8 mouse cellular contexts compared by ENCODE assay signal in the genomic region with DNA sequence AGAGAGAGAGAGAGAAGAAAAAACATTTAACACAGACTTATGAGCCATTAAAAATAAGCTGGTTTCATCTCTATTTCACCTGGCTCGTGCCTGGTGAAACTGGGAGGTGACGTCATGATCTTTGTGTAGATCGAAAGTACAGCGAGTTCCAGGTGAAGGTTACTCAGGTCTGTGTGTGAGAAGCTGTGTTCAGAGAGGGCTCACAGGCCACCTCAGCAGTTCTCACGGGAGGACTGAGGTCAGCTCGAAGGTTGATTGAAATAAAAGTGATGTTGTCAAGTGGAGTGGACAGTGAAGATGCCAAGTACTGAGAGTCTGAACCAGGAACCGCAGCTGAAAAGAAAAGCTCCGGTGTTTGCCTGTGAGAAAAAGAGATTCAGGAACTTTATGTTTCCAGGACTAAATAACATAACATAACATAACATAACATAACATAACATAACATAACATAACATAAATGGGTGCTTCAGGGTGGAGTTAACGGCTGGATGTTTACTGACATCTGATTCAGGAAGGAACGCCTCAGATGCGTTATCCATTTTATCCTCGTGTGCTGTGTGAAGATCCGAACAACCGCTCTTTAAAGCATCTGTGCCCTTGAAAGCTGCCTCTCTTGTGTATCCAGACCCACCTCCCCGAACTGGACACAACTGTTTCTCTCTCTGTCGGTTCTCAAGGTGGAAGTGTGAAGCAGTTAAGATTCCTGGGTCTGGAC. TPM values are rescaled to one million over a fixed set of nuclear protein-coding genes. Genes with fewer than 3 reads are reported as not detected.
DNase-seq lines count a peak whose midpoint lies in the region; ATAC-seq lines count a peak whose summit lies in the region.

No protein-coding gene starts in this region.

- peak overlapping the region; percentile 27; the same call in 1 of the 2 replicates for H3K4me2 ChIP-seq in limb, embryonic 11.5 days (ENCODE audit: low read depth, severe bottlenecking)

- H3K4me1 ChIP-seq in forebrain, embryonic 10.5 days, result peaks cover 28% of the 10 kb centered on the region
- H3K4me1 ChIP-seq in limb, embryonic 11.5 days (ENCODE audit: control insufficient read depth, insufficient read depth, low read length), result no peaks in the 10 kb centered on the region

- peaks cover 39% of the 10 kb centered on the region for H3K27me3 ChIP-seq in forebrain, embryonic 10.5 days (ENCODE audit: poor library complexity, severe bottlenecking)
- no peaks in the 10 kb centered on the region for H3K27me3 ChIP-seq in limb, embryonic 11.5 days (ENCODE audit: control insufficient read depth, insufficient read depth, low read length)
- no peaks in the 10 kb centered on the region for H3K27me3 ChIP-seq in splenic B cell, adult 2 months (ENCODE audit: control insufficient read depth, insufficient read depth, low read length, poor library complexity, severe bottlenecking)

- H3K9me3 ChIP-seq in forebrain, embryonic 10.5 days, result no peaks in the 10 kb centered on the region
- no peaks in the 10 kb centered on the region for H3K9me3 ChIP-seq in limb, embryonic 11.5 days (ENCODE audit: control insufficient read depth, low read length)

- no peak for ATAC-seq in limb, embryonic 11.5 days (ENCODE audit: insufficient number of reproducible peaks, low FRiP score, low TSS enrichment, low read depth)

- H3K36me3 ChIP-seq in forebrain, embryonic 10.5 days (replicated peaks), result no peaks in the 10 kb centered on the region
- no peaks in the 10 kb centered on the region for H3K36me3 ChIP-seq in limb, embryonic 11.5 days (ENCODE audit: control insufficient read depth, insufficient read depth, low read length)
- no peaks in the 10 kb centered on the region for H3K36me3 ChIP-seq in splenic B cell, adult 2 months (ENCODE audit: control insufficient read depth, insufficient read depth, low read length, poor library complexity, severe bottlenecking)

- no peak overlapping the region for H3K9ac ChIP-seq in limb, embryonic 11.5 days (ENCODE audit: low read length)

- DNase-seq in spleen, adult 12 weeks (ENCODE audit: low spot score), result peak; percentile 20
- DNase-seq in spleen, postnatal 10 days (ENCODE audit: low spot score in 2 of 2), result no peak
- DNase-seq in forebrain, embryonic 10.5 days (ENCODE audit: extremely low spot score, low spot score), result no peak
- DNase-seq in limb, embryonic 11.5 days (ENCODE audit: low spot score), result no peak
- peak; percentile 26 for DNase-seq in splenic B cell, adult 2 months (ENCODE audit: low read depth, low spot score)
- no peak for DNase-seq in right cerebral cortex, adult 18-20 months
- no peak for DNase-seq in adrenal gland, postnatal 10 days
- DNase-seq in frontal cortex, adult 2 months (ENCODE audit: extremely low spot score in 1 of 2, low spot score in 1 of 2), result no peak

- H3K27ac ChIP-seq in forebrain, embryonic 10.5 days, result peak overlapping the region; percentile 80
- no peak overlapping the region for H3K27ac ChIP-seq in limb, embryonic 11.5 days (replicated peaks; ENCODE audit: low read depth, low read length)

- peak overlapping the region; percentile 44 for H3K4me3 ChIP-seq in forebrain, embryonic 10.5 days
- peak overlapping the region; percentile 20; the same call in 1 of the 2 replicates for H3K4me3 ChIP-seq in limb, embryonic 11.5 days (ENCODE audit: low read depth, low read length)

- WGBS in forebrain, embryonic 10.5 days, result 77% methylated on average over 16 of the region's 16 CpGs
- WGBS in limb, embryonic 11.5 days, result 69% methylated on average over 16 of the region's 16 CpGs

RNA-seq across cellular contexts. Expression of a gene that starts 41.7 kb away (rescaled TPM):
- polyA plus RNA-seq in forebrain, embryonic 10.5 days (2016; fragmentation: Nextera tagmentation; extraction: Ambion mirVana), result 0.31 and 0.37 TPM in 2 replicates
- polyA plus RNA-seq in limb, embryonic 11.5 days (2014; fragmentation: Nextera tagmentation; extraction: Ambion mirVana), result 2.5 and 2.9 TPM in 2 replicates
- 1 to 10 TPM; 5.3 to 7.0 TPM for total RNA-seq in adrenal gland, postnatal 10 days (2021)
- 2.1 and 2.6 TPM in 2 replicates for polyA plus RNA-seq in frontal cortex, adult 2 months (2012; rRNA removed)

Comparison
In these comparisons a context has a peak if more than half of its experiments do, and no peak if none do; other contexts are left out.
1. DNase-seq: peak in spleen, adult 12 weeks (single experiment) and splenic B cell, adult 2 months (single experiment); none in spleen, postnatal 10 days (0 of 2), forebrain, embryonic 10.5 days (single experiment), limb, embryonic 11.5 days (single experiment), right cerebral cortex, adult 18-20 months (single experiment), adrenal gland, postnatal 10 days (single experiment) and frontal cortex, adult 2 months (0 of 2).